Mouse (Mus musculus): ENCODE measurements around the gene Gar1.
A peak's percentile ranks its signal among the peaks of the same experiment; 100 is the strongest.

DNA sequence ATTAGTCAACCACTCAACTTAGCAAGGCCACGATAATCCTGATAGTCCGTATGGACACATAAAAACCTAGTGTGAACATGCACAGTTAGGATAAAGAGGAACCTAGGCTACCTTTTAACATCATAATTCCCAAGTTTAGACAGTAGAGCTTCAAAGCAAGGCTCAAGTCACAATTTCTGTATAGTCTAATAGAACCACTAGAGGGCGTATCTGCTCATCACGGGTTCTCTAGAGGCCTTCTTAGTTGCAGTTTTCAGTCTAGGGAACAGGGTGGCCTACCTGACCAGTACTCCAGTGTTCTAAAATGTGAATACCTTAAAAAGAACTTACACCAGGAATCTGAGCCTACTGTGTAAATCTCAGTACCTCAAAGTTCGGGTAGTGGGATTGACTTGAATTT, 7.9 kb downstream of the Gar1 start:
- TF ChIP-seq JUND (IDR thresholded peaks at IDR 0.05; ENCODE audit: low read depth, low read length) (no peak), CTCF (IDR thresholded peaks at IDR 0.05 in 2 of 3, conservative IDR thresholded peaks at IDR 0.05 in 1 of 3; ENCODE audit: control insufficient read depth in 1 of 3, insufficient read depth in 1 of 3, low read depth in 2 of 3, low read length in 3 of 3, poor library complexity in 1 of 3, severe bottlenecking in 1 of 3) (peak; percentile 25 to 76 (median 60)), POLR2A (IDR thresholded peaks at IDR 0.05; ENCODE audit: control insufficient read depth in 1 of 2, insufficient read depth in 1 of 2, low read depth in 1 of 2, low read length in 2 of 2, poor library complexity in 1 of 2) (no peak), ETS1 (IDR thresholded peaks at IDR 0.05; ENCODE audit: low read depth, low read length) (no peak), TAL1 (IDR thresholded peaks at IDR 0.05; ENCODE audit: low read length) (no peak), EP300 (IDR thresholded peaks at IDR 0.05; ENCODE audit: low read depth in 1 of 2, low read length in 2 of 2) (no peak), ZKSCAN1 (IDR thresholded peaks at IDR 0.05; ENCODE audit: low read depth, low read length) (no peak), KAT2A (conservative IDR thresholded peaks at IDR 0.05; ENCODE audit: low read depth, low read length) (no peak), GATA1 (IDR thresholded peaks at IDR 0.05; ENCODE audit: low read depth, low read length) (no peak), MAX (IDR thresholded peaks at IDR 0.05; ENCODE audit: low read length) (no peak), E2F4 (IDR thresholded peaks at IDR 0.05; ENCODE audit: borderline replicate concordance, low read depth, low read length) (no peak)

Data from MEL (cell line).